Comparison of ENCODE assay signal across 24 mouse cellular contexts in the genomic region with DNA sequence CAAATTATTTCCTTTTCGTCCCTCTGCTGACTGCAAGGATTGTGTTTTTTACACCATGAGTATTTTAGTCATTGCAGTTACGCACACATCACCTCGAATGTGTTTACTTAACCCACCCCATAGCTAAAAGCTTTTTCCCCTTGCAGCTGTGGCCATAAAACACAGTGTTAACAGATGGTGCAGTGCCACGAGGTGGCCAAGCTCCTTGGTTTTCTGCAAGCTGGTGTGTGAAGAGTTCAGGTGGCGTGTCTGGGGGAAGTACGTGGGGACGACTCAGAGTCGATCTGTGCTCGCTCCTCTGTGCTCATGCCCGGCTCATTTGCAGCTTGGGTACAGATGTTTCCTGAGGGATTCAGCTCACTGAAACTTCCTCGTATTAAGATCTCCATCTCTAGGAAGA. TPM values are rescaled to one million over a fixed set of nuclear protein-coding genes. Genes with fewer than 3 reads are reported as not detected.
DNase-seq lines count a peak whose midpoint lies in the region; ATAC-seq lines count a peak whose summit lies in the region.
"Had no signal": no experiment of that assay in that cellular context is flagged by ENCODE, and none has a peak within 500 bp of the region (broad histone marks: within the 10 kb centered on the region; RNA-seq: fewer than 3 reads in every experiment).

No protein-coding gene starts in this region.

- H3K4me3 ChIP-seq in kidney, embryonic 16.5 days (ENCODE audit: low read length), result no peak overlapping the region
- no peak overlapping the region for H3K4me3 ChIP-seq in intestine, embryonic 16.5 days (ENCODE audit: low read length)
- H3K4me3 ChIP-seq: heart, embryonic 13.5 days; liver, embryonic 15.5 days; megakaryocyte, embryonic 14.5 days had no signal

- 10% methylated on average over 11 of the region's 11 CpGs for WGBS in kidney, embryonic 16.5 days
- 22% methylated on average over 11 of the region's 11 CpGs for WGBS in intestine, embryonic 16.5 days

- H3K4me2 ChIP-seq in kidney, embryonic 16.5 days (replicated peaks; ENCODE audit: low read depth, low read length), result peak overlapping the region; percentile 29; the same call in 1 of the 2 replicates
- H3K4me2 ChIP-seq in intestine, embryonic 16.5 days (ENCODE audit: low read depth, low read length), result peak overlapping the region; percentile 11; the same call in 1 of the 2 replicates
- H3K4me2 ChIP-seq: heart, embryonic 13.5 days; liver, embryonic 15.5 days had no signal

- no peak for DNase-seq in kidney, postnatal 36 days
- DNase-seq in cerebellum, adult 8-10 months, result no peak
- DNase-seq in urinary bladder, adult 18-20 months (ENCODE audit: low spot score in 2 of 2), result no peak
- DNase-seq in kidney, postnatal 10 days, result no peak
- DNase-seq: adrenal gland, postnatal 36 days; cerebellum, adult 9-11 months; heart, adult 11 months; heart, postnatal 4 days; right cerebral cortex, postnatal 14 days had no signal

- no peaks in the 10 kb centered on the region for H3K9me3 ChIP-seq in kidney, embryonic 16.5 days (ENCODE audit: low read length)
- H3K9me3 ChIP-seq in intestine, embryonic 16.5 days (ENCODE audit: control insufficient read depth, low read length), result no peaks in the 10 kb centered on the region
- H3K9me3 ChIP-seq: heart, embryonic 13.5 days; liver, embryonic 15.5 days; megakaryocyte, embryonic 14.5 days had no signal

- no peak overlapping the region for H3K9ac ChIP-seq in kidney, embryonic 16.5 days (replicated peaks; ENCODE audit: low read length)
- no peak overlapping the region for H3K9ac ChIP-seq in intestine, embryonic 16.5 days (ENCODE audit: low read depth, low read length)
- H3K9ac ChIP-seq: heart, embryonic 13.5 days; liver, embryonic 15.5 days had no signal

- H3K4me1 ChIP-seq in kidney, embryonic 16.5 days (ENCODE audit: insufficient read depth, low read length), result peaks cover 6% of the 10 kb centered on the region; the same call in 1 of the 2 replicates
- H3K4me1 ChIP-seq in intestine, embryonic 16.5 days (ENCODE audit: control insufficient read depth, insufficient read depth, low read length), result no peaks in the 10 kb centered on the region; the same call in 1 of the 2 replicates
- H3K4me1 ChIP-seq: heart, embryonic 13.5 days had no signal

- H3K27ac ChIP-seq in kidney, embryonic 16.5 days (ENCODE audit: low read length), result no peak overlapping the region
- H3K27ac ChIP-seq in intestine, embryonic 16.5 days (ENCODE audit: low read length), result peak overlapping the region; percentile 58
- H3K27ac ChIP-seq: heart, embryonic 13.5 days; liver, embryonic 15.5 days had no signal

- no peaks in the 10 kb centered on the region for H3K27me3 ChIP-seq in kidney, embryonic 16.5 days (ENCODE audit: insufficient read depth, low read length)
- H3K27me3 ChIP-seq in intestine, embryonic 16.5 days (replicated peaks; ENCODE audit: control insufficient read depth, insufficient read depth, low read length), result no peaks in the 10 kb centered on the region
- H3K27me3 ChIP-seq: heart, embryonic 13.5 days; liver, embryonic 15.5 days had no signal

- H3K36me3 ChIP-seq in kidney, embryonic 16.5 days (ENCODE audit: insufficient read depth, low read length), result no peaks in the 10 kb centered on the region
- no peaks in the 10 kb centered on the region for H3K36me3 ChIP-seq in intestine, embryonic 16.5 days (ENCODE audit: control insufficient read depth, insufficient read depth, low read length)
- H3K36me3 ChIP-seq: heart, embryonic 13.5 days; liver, embryonic 15.5 days had no signal

- no peak for ATAC-seq in kidney, embryonic 16.5 days (ENCODE audit: low FRiP score, low TSS enrichment)
- ATAC-seq in intestine, embryonic 16.5 days, result peak; percentile 63
- ATAC-seq in megakaryocyte progenitor cell, adult 5-6 weeks (replicated peaks; ENCODE audit: poor library complexity), result peak; percentile 26; the same call in 1 of the 2 replicates
- ATAC-seq: activated CD4-positive, CD25-positive, alpha-beta regulatory T cell, adult 4 months; forebrain, embryonic 16.5 days; inflammation-experienced regulatory T-cells, adult 6 months; lung, postnatal 0 days; Patski had no signal

RNA-seq across cellular contexts. Expression of a gene that starts 11.0 kb away (rescaled TPM):
- 3.2 TPM in 2 replicates for polyA plus RNA-seq in kidney, embryonic 16.5 days (2015; fragmentation: Nextera tagmentation; extraction: Ambion mirVana)
- 7.9 and 8.7 TPM in 2 replicates for polyA plus RNA-seq in intestine, embryonic 16.5 days (2015; fragmentation: Nextera tagmentation; extraction: Ambion mirVana)
- total RNA-seq in megakaryocyte progenitor cell, adult 5-6 weeks (2015), result 3.4 and 4.2 TPM in 2 replicates
- total RNA-seq in megakaryocyte progenitor cell, adult 5-6 weeks (2017), result 4.4 and 5.1 TPM in 2 replicates
- polyA plus RNA-seq: C2C12 had no signal

RNA-seq across cellular contexts. Expression of a gene that starts 17.2 kb away (rescaled TPM):
- 4.4 and 5.0 TPM in 2 replicates for polyA plus RNA-seq in kidney, embryonic 16.5 days (2015; fragmentation: Nextera tagmentation; extraction: Ambion mirVana)
- 50.8 and 52.4 TPM in 2 replicates for polyA plus RNA-seq in intestine, embryonic 16.5 days (2015; fragmentation: Nextera tagmentation; extraction: Ambion mirVana)
- total RNA-seq in megakaryocyte progenitor cell, adult 5-6 weeks (2015), result not detected in 2 replicates
- total RNA-seq in megakaryocyte progenitor cell, adult 5-6 weeks (2017), result not detected in 2 replicates
- total RNA-seq: gastrocnemius, adult 18-20 months; heart, postnatal 4 days; midbrain, postnatal 0 days had no signal
- polyA plus RNA-seq: activated CD4-positive, CD25-positive, alpha-beta regulatory T cell, adult 4 months; C2C12; forebrain, embryonic 16.5 days; neural tube, embryonic 11.5 days had no signal
